In the genomic region with DNA sequence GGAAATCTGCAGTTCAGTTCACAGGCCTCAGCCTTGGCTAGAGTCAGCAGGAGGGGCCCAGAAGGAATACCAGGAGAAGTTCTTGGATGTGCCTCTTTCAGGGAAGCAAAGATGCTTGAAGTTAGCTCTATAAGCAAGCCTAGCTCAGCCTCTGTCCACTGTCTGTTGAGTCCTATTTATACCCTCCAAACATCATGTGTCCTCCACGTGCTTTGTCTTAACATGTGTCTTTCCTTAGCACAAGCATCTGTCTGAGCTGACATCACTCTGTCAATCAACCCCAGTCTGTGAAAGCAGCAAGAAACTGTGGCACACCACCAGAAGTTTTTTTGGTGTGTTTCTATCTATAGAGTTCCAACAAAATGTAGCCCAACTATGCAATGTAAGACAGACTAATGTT, we compare ENCODE assay signal across 23 mouse cellular contexts. TPM values are rescaled to one million over a fixed set of nuclear protein-coding genes. Genes with fewer than 3 reads are reported as not detected.
DNase-seq lines count a peak whose midpoint lies in the region; ATAC-seq and TF ChIP-seq lines count a peak whose summit lies in the region.
"Had no signal": no experiment of that assay in that cellular context is flagged by ENCODE, and none has a peak within 500 bp of the region (broad histone marks: within the 10 kb centered on the region; RNA-seq: fewer than 3 reads in every experiment).

No protein-coding gene starts in this region.

- TF ChIP-seq POLR2A in CH12.LX (IDR thresholded peaks at IDR 0.05; ENCODE audit: low read depth, low read length) = no peak

- H3K27me3 ChIP-seq in embryonic facial prominence, embryonic 14.5 days (replicated peaks; ENCODE audit: control insufficient read depth, insufficient read depth, low read length) = no peaks in the 10 kb centered on the region
- no peaks in the 10 kb centered on the region for H3K27me3 ChIP-seq in embryonic facial prominence, embryonic 10.5 days (replicated peaks; ENCODE audit: low read depth, poor library complexity, severe bottlenecking)
- H3K27me3 ChIP-seq in heart, embryonic 10.5 days (ENCODE audit: insufficient read depth, poor library complexity, severe bottlenecking) = peaks cover 5% of the 10 kb centered on the region; the same call in 1 of the 2 replicates
- H3K27me3 ChIP-seq in liver, embryonic 12.5 days (replicated peaks) = peaks cover under 1% of the 10 kb centered on the region; the same call in 1 of the 2 replicates
- H3K27me3 ChIP-seq in liver, postnatal 0 days (ENCODE audit: insufficient read depth, low read length) = no peaks in the 10 kb centered on the region
- no peaks in the 10 kb centered on the region for H3K27me3 ChIP-seq in CH12.LX (replicated peaks)
- H3K27me3 ChIP-seq: Patski had no signal

- H3K36me3 ChIP-seq in embryonic facial prominence, embryonic 14.5 days (ENCODE audit: control insufficient read depth, insufficient read depth, low read length) = no peaks in the 10 kb centered on the region
- H3K36me3 ChIP-seq in embryonic facial prominence, embryonic 10.5 days (replicated peaks) = no peaks in the 10 kb centered on the region
- H3K36me3 ChIP-seq in heart, embryonic 10.5 days = no peaks in the 10 kb centered on the region
- no peaks in the 10 kb centered on the region for H3K36me3 ChIP-seq in liver, embryonic 12.5 days
- H3K36me3 ChIP-seq in liver, postnatal 0 days (replicated peaks; ENCODE audit: insufficient read depth, low read length) = no peaks in the 10 kb centered on the region
- H3K36me3 ChIP-seq in CH12.LX (replicated peaks in 1 of 2; ENCODE audit: control insufficient read depth in 1 of 2, insufficient read depth in 1 of 2, low read length in 1 of 2) = no peaks in the 10 kb centered on the region
- H3K36me3 ChIP-seq: G1E had no signal

- WGBS in embryonic facial prominence, embryonic 14.5 days = 28% methylated on average over 1 of the region's 1 CpGs
- WGBS in embryonic facial prominence, embryonic 10.5 days = 38% methylated on average over 1 of the region's 1 CpGs
- WGBS in heart, embryonic 10.5 days = 31% methylated on average over 1 of the region's 1 CpGs
- 28% methylated on average over 1 of the region's 1 CpGs for WGBS in liver, embryonic 12.5 days (ENCODE audit: insufficient replicate concordance)
- WGBS in liver, postnatal 0 days (ENCODE audit: insufficient replicate concordance) = 47% methylated on average over 1 of the region's 1 CpGs

- no peaks in the 10 kb centered on the region for H3K79me2 ChIP-seq in CH12.LX (replicated peaks; ENCODE audit: control insufficient read depth, extremely low read depth, insufficient read depth, poor library complexity, severe bottlenecking)

- H3K4me3 ChIP-seq in embryonic facial prominence, embryonic 14.5 days (ENCODE audit: low read depth, low read length) = no peak overlapping the region
- no peak overlapping the region for H3K4me3 ChIP-seq in embryonic facial prominence, embryonic 10.5 days
- H3K4me3 ChIP-seq in heart, embryonic 10.5 days = no peak overlapping the region
- H3K4me3 ChIP-seq in liver, embryonic 12.5 days = no peak overlapping the region
- no peak overlapping the region for H3K4me3 ChIP-seq in liver, postnatal 0 days (ENCODE audit: low read depth, low read length)
- no peak overlapping the region for H3K4me3 ChIP-seq in CH12.LX (replicated peaks in 1 of 3; ENCODE audit: low read depth in 2 of 3, low read length in 2 of 3, poor library complexity in 1 of 3)

- TF ChIP-seq CTCF in liver, postnatal 0 days (IDR thresholded peaks at IDR 0.05; ENCODE audit: low read depth) = no peak
- TF ChIP-seq CTCF in CH12.LX (conservative IDR thresholded peaks at IDR 0.05 in 1 of 2, IDR thresholded peaks at IDR 0.05 in 1 of 2; ENCODE audit: low read depth in 2 of 2, low read length in 2 of 2) = no peak

- dilution Hi-C loops in CH12.LX (cut with MboI; ENCODE audit: extremely low pct_ligation_motif_present, extremely low pct_unique_long_range_greater_than_20kb, low sequenced_read_pairs) = no loop called here

- no peak for TF ChIP-seq RAD21 in CH12.LX (IDR thresholded peaks at IDR 0.05; ENCODE audit: low read depth, low read length)

- H3K27ac ChIP-seq in embryonic facial prominence, embryonic 14.5 days (replicated peaks; ENCODE audit: low read depth, low read length) = no peak overlapping the region
- H3K27ac ChIP-seq in embryonic facial prominence, embryonic 10.5 days (replicated peaks) = no peak overlapping the region
- no peak overlapping the region for H3K27ac ChIP-seq in heart, embryonic 10.5 days
- H3K27ac ChIP-seq in liver, embryonic 12.5 days = peak overlapping the region; percentile 12; the same call in 1 of the 2 replicates
- H3K27ac ChIP-seq in liver, postnatal 0 days (ENCODE audit: low read depth) = no peak overlapping the region
- no peak overlapping the region for H3K27ac ChIP-seq in CH12.LX (ENCODE audit: insufficient read depth, low read depth)

- no peak for TF ChIP-seq EP300 in liver, postnatal 0 days (IDR thresholded peaks at IDR 0.05; ENCODE audit: low read depth)
- TF ChIP-seq EP300 in CH12.LX (IDR thresholded peaks at IDR 0.05; ENCODE audit: low read length) = no peak

- peak; percentile 33; the same call in 1 of the 2 replicates for ATAC-seq in embryonic facial prominence, embryonic 14.5 days (ENCODE audit: low read depth)
- no peak for ATAC-seq in liver, embryonic 12.5 days
- no peak for ATAC-seq in liver, postnatal 0 days
- ATAC-seq: activated CD4-positive, CD25-positive, alpha-beta regulatory T cell, adult 4 months; CD4-positive, CD25-positive, alpha-beta regulatory T cell, adult 4 months; Patski had no signal

- no peaks in the 10 kb centered on the region for H3K4me1 ChIP-seq in embryonic facial prominence, embryonic 14.5 days (ENCODE audit: control insufficient read depth, insufficient read depth, low read length)
- peaks cover 10% of the 10 kb centered on the region; the same call in 1 of the 2 replicates for H3K4me1 ChIP-seq in embryonic facial prominence, embryonic 10.5 days
- H3K4me1 ChIP-seq in heart, embryonic 10.5 days = peaks cover 9% of the 10 kb centered on the region; the same call in 1 of the 2 replicates
- H3K4me1 ChIP-seq in liver, embryonic 12.5 days = peaks cover 7% of the 10 kb centered on the region
- no peaks in the 10 kb centered on the region for H3K4me1 ChIP-seq in liver, postnatal 0 days (ENCODE audit: insufficient read depth)
- peaks cover 5 to 31% of the 10 kb centered on the region in 2 experiments; a peak in 3 of 4 replicates for H3K4me1 ChIP-seq in CH12.LX (ENCODE audit: control insufficient read depth in 1 of 2, insufficient read depth in 2 of 2)

- in situ Hi-C loops in CH12.LX (cut with MboI; ENCODE audit: low pct_ligation_motif_present, low pct_unique_long_range_greater_than_20kb, low sequenced_read_pairs) = no loop called here

- H3K4me2 ChIP-seq in embryonic facial prominence, embryonic 14.5 days (ENCODE audit: low read depth, low read length) = no peak overlapping the region
- no peak overlapping the region for H3K4me2 ChIP-seq in liver, embryonic 12.5 days
- no peak overlapping the region for H3K4me2 ChIP-seq in liver, postnatal 0 days (ENCODE audit: low read depth, low read length)
- H3K4me2 ChIP-seq in CH12.LX (ENCODE audit: insufficient read depth, low read depth, poor library complexity, severe bottlenecking) = no peak overlapping the region

- DNase-seq in embryonic facial prominence, embryonic 14.5 days (ENCODE audit: low spot score) = peak; percentile 47
- no peak for DNase-seq in embryonic facial prominence, embryonic 10.5 days (ENCODE audit: low spot score)
- peak; percentile 64 for DNase-seq in heart, adult 11 months
- no peak for DNase-seq in heart, embryonic 10.5 days (ENCODE audit: low spot score)
- no peak for DNase-seq in liver, postnatal 0 days
- no peak for DNase-seq in CH12.LX (ENCODE audit: extremely low read depth)
- no peak for DNase-seq in cerebellum, postnatal 36 days
- DNase-seq: adrenal gland, adult 2 months; adrenal gland, adult 8-10 months; adrenal gland, postnatal 10 days; adrenal gland, postnatal 14 days; adrenal gland, postnatal 25 days; adrenal gland, postnatal 36 days; B cell, adult 2 months; cerebellum, adult 11 months; cerebellum, adult 11-12 months; cerebellum, adult 18-20 months had no signal

- no peaks in the 10 kb centered on the region for H3K9me3 ChIP-seq in embryonic facial prominence, embryonic 14.5 days (ENCODE audit: control insufficient read depth, low read length)
- no peaks in the 10 kb centered on the region for H3K9me3 ChIP-seq in embryonic facial prominence, embryonic 10.5 days
- H3K9me3 ChIP-seq in heart, embryonic 10.5 days = no peaks in the 10 kb centered on the region
- no peaks in the 10 kb centered on the region for H3K9me3 ChIP-seq in liver, embryonic 12.5 days (replicated peaks)
- H3K9me3 ChIP-seq in liver, postnatal 0 days (ENCODE audit: low read length) = no peaks in the 10 kb centered on the region
- peaks cover 12% of the 10 kb centered on the region for H3K9me3 ChIP-seq in CH12.LX (replicated peaks; ENCODE audit: low read length)

- no peak overlapping the region for H3K9ac ChIP-seq in embryonic facial prominence, embryonic 14.5 days (ENCODE audit: low read depth, low read length)
- no peak overlapping the region; the same call in 1 of the 2 replicates for H3K9ac ChIP-seq in liver, embryonic 12.5 days
- H3K9ac ChIP-seq in liver, postnatal 0 days (replicated peaks) = no peak overlapping the region
- H3K9ac ChIP-seq in CH12.LX (ENCODE audit: insufficient read depth, low read depth) = no peak overlapping the region

TF ChIP-seq in CH12.LX, 34 proteins besides CTCF, POLR2A, EP300 and RAD21:
- TF ChIP-seq MXI1 (IDR thresholded peaks at IDR 0.05; ENCODE audit: low read depth, low read length) (peak; percentile 47; the same call in 1 of the 2 replicates), MYC (IDR thresholded peaks at IDR 0.05; ENCODE audit: low read depth, low read length) (peak; percentile 75; the same call in 1 of the 2 replicates), ELF1 (IDR thresholded peaks at IDR 0.05; ENCODE audit: low read depth, low read length) (no peak), MAX (IDR thresholded peaks at IDR 0.05; ENCODE audit: low read length) (peak; percentile 85), ETS1 (conservative IDR thresholded peaks at IDR 0.05; ENCODE audit: low read depth, low read length) (peak; percentile 44; the same call in 1 of the 2 replicates), BHLHE40 (IDR thresholded peaks at IDR 0.05; ENCODE audit: low read depth, low read length) (peak; percentile 63)

RNA-seq across cellular contexts. Expression of a gene that starts 26.5 kb away (rescaled TPM):
- 30.6 and 44.1 TPM in 2 replicates for polyA plus RNA-seq in embryonic facial prominence, embryonic 14.5 days (2014; fragmentation: Nextera tagmentation; extraction: Ambion mirVana)
- polyA plus RNA-seq in embryonic facial prominence, embryonic 10.5 days (2016; fragmentation: Nextera tagmentation; extraction: Ambion mirVana) = 54.1 and 55.1 TPM in 2 replicates
- polyA plus RNA-seq in heart, embryonic 10.5 days (2016; fragmentation: Nextera tagmentation; extraction: Ambion mirVana) = 26.7 and 38.4 TPM in 2 replicates
- 12.9 and 13.6 TPM in 2 replicates for polyA plus RNA-seq in liver, embryonic 12.5 days (2016; fragmentation: Nextera tagmentation; extraction: Ambion mirVana)
- 4.5 and 5.0 TPM in 2 replicates for polyA plus RNA-seq in liver, postnatal 0 days (2015; fragmentation: Nextera tagmentation; extraction: Ambion mirVana)
- total RNA-seq in CH12.LX (2012; rRNA removed) (0.08 and 0.13 TPM in 2 replicates), CH12.LX (2014; rRNA removed) (0.38 and 0.43 TPM in 2 replicates)
- polyA plus RNA-seq in CH12.LX (2012; ENCODE audit: insufficient read length, low read depth) = 0.25 and 1.1 TPM in 2 replicates
- polyA plus RNA-seq: C2C12 had no signal

Comparison
In these comparisons a context has a peak if more than half of its experiments do, and no peak if none do; other contexts are left out.
1. DNase-seq: peak in embryonic facial prominence, embryonic 14.5 days (single experiment) and heart, adult 11 months (single experiment); none in embryonic facial prominence, embryonic 10.5 days (single experiment), heart, embryonic 10.5 days (single experiment), liver, postnatal 0 days (single experiment), CH12.LX (single experiment) and cerebellum, postnatal 36 days (0 of 2).